Comparison of ENCODE assay signal across 18 mouse cellular contexts in the genomic region with DNA sequence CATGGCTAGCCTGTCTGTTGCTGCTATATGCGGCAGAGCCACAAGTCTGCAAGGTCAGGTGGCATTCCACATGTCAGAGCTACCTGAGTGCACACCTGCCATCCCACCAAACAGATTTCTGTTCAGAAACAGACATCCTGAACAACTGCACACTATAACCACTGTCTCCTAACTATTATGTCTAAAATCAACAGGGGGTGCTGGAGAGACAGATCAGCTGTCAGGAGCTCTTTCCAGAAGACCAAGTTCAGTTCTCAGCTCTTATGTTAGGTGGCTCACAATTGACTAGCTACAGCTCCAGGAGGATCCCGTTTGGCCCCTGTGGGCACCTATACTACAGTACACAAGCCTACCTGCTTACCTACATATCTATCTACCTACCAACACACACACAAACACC. TPM values are rescaled to one million over a fixed set of nuclear protein-coding genes. Genes with fewer than 3 reads are reported as not detected.
DNase-seq lines count a peak whose midpoint lies in the region; ATAC-seq and TF ChIP-seq lines count a peak whose summit lies in the region.
"Had no signal": no experiment of that assay in that cellular context is flagged by ENCODE, and none has a peak within 500 bp of the region (broad histone marks: within the 10 kb centered on the region; RNA-seq: fewer than 3 reads in every experiment).

No protein-coding gene starts in this region.

- H3K79me2 ChIP-seq in CH12.LX (replicated peaks; ENCODE audit: control insufficient read depth, extremely low read depth, insufficient read depth, poor library complexity, severe bottlenecking) = no peaks in the 10 kb centered on the region

- H3K4me3 ChIP-seq in kidney, adult 2 months (ENCODE audit: insufficient read depth, low read depth, low read length) = no peak overlapping the region
- H3K4me3 ChIP-seq in lung, embryonic 16.5 days (ENCODE audit: low read length) = no peak overlapping the region
- no peak overlapping the region for H3K4me3 ChIP-seq in lung, adult 2 months (replicated peaks; ENCODE audit: extremely low read depth, low read depth, low read length)
- H3K4me3 ChIP-seq in CH12.LX (replicated peaks in 1 of 3; ENCODE audit: low read depth in 2 of 3, low read length in 2 of 3, poor library complexity in 1 of 3) = no peak overlapping the region
- H3K4me3 ChIP-seq: hindbrain, embryonic 15.5 days; limb, embryonic 10.5 days; midbrain, embryonic 15.5 days had no signal

- in situ Hi-C loops in CH12.LX (cut with MboI; ENCODE audit: low pct_ligation_motif_present, low pct_unique_long_range_greater_than_20kb, low sequenced_read_pairs) = loop anchor here (10.0 kb wide), 1 partner anchor 82 kb away; no protein-coding TSS in a partner anchor

- DNase-seq in kidney, adult 2 months = peak; percentile 23
- no peak for DNase-seq in kidney, postnatal 10 days
- DNase-seq in lung, adult 2 months = no peak
- no peak for DNase-seq in CH12.LX (ENCODE audit: extremely low read depth)
- DNase-seq in spleen, postnatal 14 days (ENCODE audit: low spot score in 2 of 2) = no peak
- DNase-seq: adrenal gland, postnatal 36 days; cerebellum, adult 8-10 months; gastrocnemius, postnatal 14 days; heart, postnatal 14 days; kidney, adult 8-10 months; spleen, adult 18-20 months; thymus, postnatal 4 days had no signal

- 0 out of 2 replicates have a peak, but pooled peaks have one; percentile 7 for TF ChIP-seq CTCF in kidney, adult 2 months (conservative IDR thresholded peaks at IDR 0.05; ENCODE audit: insufficient read depth, insufficient read length, low read depth, low read length)
- no peak for TF ChIP-seq CTCF in lung, adult 2 months (IDR thresholded peaks at IDR 0.05; ENCODE audit: insufficient read depth, low read length)
- peak in 1 of 2 experiments; percentile 57; a peak in 2 of 4 replicates for TF ChIP-seq CTCF in CH12.LX (conservative IDR thresholded peaks at IDR 0.05 in 1 of 2, IDR thresholded peaks at IDR 0.05 in 1 of 2; ENCODE audit: low read depth in 2 of 2, low read length in 2 of 2)

- ATAC-seq in lung, embryonic 16.5 days (ENCODE audit: low read depth) = 0 out of 2 replicates have a peak, but pooled peaks have one; percentile 2
- peak; percentile 50; the same call in 1 of the 2 replicates for ATAC-seq in megakaryocyte progenitor cell, adult 5-6 weeks (replicated peaks; ENCODE audit: poor library complexity)
- ATAC-seq in granulocyte monocyte progenitor cell, adult 5-6 weeks (replicated peaks; ENCODE audit: poor library complexity, severe bottlenecking) = no peak
- ATAC-seq: midbrain, embryonic 15.5 days had no signal

- H3K4me2 ChIP-seq in lung, embryonic 16.5 days (ENCODE audit: low read depth, low read length) = no peak overlapping the region
- H3K4me2 ChIP-seq in CH12.LX (ENCODE audit: insufficient read depth, low read depth, poor library complexity, severe bottlenecking) = no peak overlapping the region
- H3K4me2 ChIP-seq: hindbrain, embryonic 15.5 days; midbrain, embryonic 15.5 days had no signal

- H3K36me3 ChIP-seq in kidney, adult 2 months (ENCODE audit: control insufficient read depth, insufficient read depth, low read length) = no peaks in the 10 kb centered on the region; the same call in 1 of the 2 replicates
- H3K36me3 ChIP-seq in lung, embryonic 16.5 days (ENCODE audit: control insufficient read depth, insufficient read depth, low read length) = peaks cover 18% of the 10 kb centered on the region
- peaks cover 38 to 91% of the 10 kb centered on the region in 2 experiments for H3K36me3 ChIP-seq in CH12.LX (replicated peaks in 1 of 2; ENCODE audit: control insufficient read depth in 1 of 2, insufficient read depth in 1 of 2, low read length in 1 of 2)
- H3K36me3 ChIP-seq: hindbrain, embryonic 15.5 days; midbrain, embryonic 15.5 days had no signal

- dilution Hi-C loops in CH12.LX (cut with MboI; ENCODE audit: extremely low pct_ligation_motif_present, extremely low pct_unique_long_range_greater_than_20kb, low sequenced_read_pairs) = no loop called here

- WGBS in kidney, adult 2 months = 67% methylated on average over 2 of the region's 2 CpGs
- 74% methylated on average over 2 of the region's 2 CpGs for WGBS in lung, embryonic 16.5 days
- 81% methylated on average over 2 of the region's 2 CpGs for WGBS in lung, adult 2 months

- H3K27ac ChIP-seq in kidney, adult 2 months (ENCODE audit: insufficient read depth, low read depth, low read length) = no peak overlapping the region
- no peak overlapping the region for H3K27ac ChIP-seq in lung, embryonic 16.5 days (ENCODE audit: low read length)
- H3K27ac ChIP-seq in CH12.LX (ENCODE audit: insufficient read depth, low read depth) = no peak overlapping the region
- H3K27ac ChIP-seq: hindbrain, embryonic 15.5 days; limb, embryonic 10.5 days; midbrain, embryonic 15.5 days had no signal

- H3K27me3 ChIP-seq in kidney, adult 2 months (replicated peaks; ENCODE audit: control insufficient read depth, insufficient read depth, low read length) = no peaks in the 10 kb centered on the region
- no peaks in the 10 kb centered on the region for H3K27me3 ChIP-seq in lung, embryonic 16.5 days (ENCODE audit: control insufficient read depth, insufficient read depth, low read depth, low read length)
- no peaks in the 10 kb centered on the region for H3K27me3 ChIP-seq in CH12.LX (replicated peaks)
- H3K27me3 ChIP-seq: hindbrain, embryonic 15.5 days; midbrain, embryonic 15.5 days had no signal

- H3K9ac ChIP-seq in lung, embryonic 16.5 days (ENCODE audit: low read length) = no peak overlapping the region
- H3K9ac ChIP-seq in CH12.LX (ENCODE audit: insufficient read depth, low read depth) = no peak overlapping the region
- H3K9ac ChIP-seq: hindbrain, embryonic 15.5 days; midbrain, embryonic 15.5 days had no signal

- TF ChIP-seq EP300 in CH12.LX (IDR thresholded peaks at IDR 0.05; ENCODE audit: low read length) = no peak

- peaks cover 4% of the 10 kb centered on the region; the same call in 1 of the 2 replicates for H3K4me1 ChIP-seq in kidney, adult 2 months (ENCODE audit: control insufficient read depth, insufficient read depth, low read length)
- peaks cover 4% of the 10 kb centered on the region; the same call in 1 of the 2 replicates for H3K4me1 ChIP-seq in lung, embryonic 16.5 days (replicated peaks; ENCODE audit: control insufficient read depth, insufficient read depth, low read length)
- H3K4me1 ChIP-seq in lung, adult 2 months (ENCODE audit: control insufficient read depth, insufficient read depth, low read length) = peaks cover 6% of the 10 kb centered on the region; the same call in 1 of the 2 replicates
- peaks cover 8 to 17% of the 10 kb centered on the region in 2 experiments for H3K4me1 ChIP-seq in CH12.LX (ENCODE audit: control insufficient read depth in 1 of 2, insufficient read depth in 2 of 2)
- H3K4me1 ChIP-seq: hindbrain, embryonic 15.5 days had no signal

- TF ChIP-seq POLR2A in kidney, adult 2 months (IDR thresholded peaks at IDR 0.05; ENCODE audit: low read depth, low read length) = no peak
- TF ChIP-seq POLR2A in lung, adult 2 months (IDR thresholded peaks at IDR 0.05; ENCODE audit: borderline replicate concordance, extremely low read depth, low read depth, low read length) = no peak
- no peak for TF ChIP-seq POLR2A in CH12.LX (IDR thresholded peaks at IDR 0.05; ENCODE audit: low read depth, low read length)

- TF ChIP-seq RAD21 in CH12.LX (IDR thresholded peaks at IDR 0.05; ENCODE audit: low read depth, low read length) = peak; percentile 57

- no peaks in the 10 kb centered on the region for H3K9me3 ChIP-seq in lung, embryonic 16.5 days (ENCODE audit: control insufficient read depth, low read length)
- H3K9me3 ChIP-seq in CH12.LX (replicated peaks; ENCODE audit: low read length) = no peaks in the 10 kb centered on the region
- H3K9me3 ChIP-seq: hindbrain, embryonic 15.5 days; limb, embryonic 10.5 days; midbrain, embryonic 15.5 days had no signal

TF ChIP-seq in CH12.LX, 34 proteins besides CTCF, POLR2A, EP300 and RAD21:
- TF ChIP-seq SMC3 (IDR thresholded peaks at IDR 0.05; ENCODE audit: low read depth, low read length) (peak; percentile 58), ZKSCAN1 (IDR thresholded peaks at IDR 0.05; ENCODE audit: borderline replicate concordance, low read depth, low read length) (no peak)

RNA-seq across cellular contexts. Expression of a gene that starts 42.7 kb away (rescaled TPM):
- polyA plus RNA-seq in kidney, adult 2 months (2012; rRNA removed) = 21.4 and 26.5 TPM in 2 replicates
- 43.8 and 45.8 TPM in 2 replicates for polyA plus RNA-seq in lung, embryonic 16.5 days (2015; fragmentation: Nextera tagmentation; extraction: Ambion mirVana)
- polyA plus RNA-seq in lung, adult 2 months (2012; rRNA removed) = 27.2 and 31.1 TPM in 2 replicates
- total RNA-seq in CH12.LX (2012; rRNA removed) (21.7 and 23.7 TPM in 2 replicates), CH12.LX (2014; rRNA removed) (17.9 and 20.3 TPM in 2 replicates)
- 11.0 and 13.8 TPM in 2 replicates for polyA plus RNA-seq in CH12.LX (2012; ENCODE audit: insufficient read length, low read depth)
- total RNA-seq in megakaryocyte progenitor cell, adult 5-6 weeks (2015) = 19.9 and 23.7 TPM in 2 replicates
- 21.4 and 25.4 TPM in 2 replicates for total RNA-seq in megakaryocyte progenitor cell, adult 5-6 weeks (2017)
- 14.9 and 27.9 TPM in 2 replicates for total RNA-seq in granulocyte monocyte progenitor cell, adult 5-6 weeks (2014; fragmentation: Nextera tagmentation)
- total RNA-seq in granulocyte monocyte progenitor cell, adult 5-6 weeks (2017) = 26.0 and 26.6 TPM in 2 replicates
